Mouse (Mus musculus): ENCODE results near the gene Hilpda.

Hilpda gene

DNA sequence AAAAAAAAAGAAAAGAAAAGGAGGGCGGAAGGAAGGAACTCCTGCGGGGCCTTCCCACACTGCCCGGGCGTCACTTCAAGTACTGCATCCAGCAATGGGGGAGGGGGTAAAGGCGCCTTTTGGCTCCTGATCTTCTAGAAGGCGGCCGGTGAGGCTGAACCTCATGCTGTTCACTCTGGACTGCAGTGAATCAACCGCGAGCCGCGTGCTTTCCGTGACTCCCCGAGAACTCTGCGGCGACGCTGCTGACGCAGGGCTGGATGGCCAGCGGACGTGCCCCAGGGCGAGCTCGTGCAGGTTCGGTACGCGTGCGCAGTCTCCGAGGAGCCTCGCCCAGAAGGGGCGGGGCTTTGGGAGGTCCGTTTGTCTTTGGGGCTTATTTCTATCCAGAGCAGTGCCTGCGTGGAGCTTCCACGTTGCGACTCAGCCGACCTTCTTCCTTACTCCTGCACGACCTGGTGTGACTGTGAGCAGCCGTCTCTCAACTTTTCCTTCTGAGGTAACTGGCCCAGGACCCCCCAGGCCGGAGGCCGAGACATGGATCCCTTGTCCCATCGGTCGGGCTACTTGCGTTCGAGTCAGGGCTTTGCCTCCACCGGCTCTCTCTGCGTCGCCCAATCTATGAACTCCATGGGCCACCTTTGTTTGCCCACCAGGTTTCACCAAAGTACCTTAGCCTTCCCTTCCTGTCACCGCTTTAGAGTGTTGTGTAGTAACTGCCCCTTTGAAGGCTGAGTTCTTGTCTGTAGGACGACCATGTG lies at the start of gene Hilpda:
Gene Hilpda, plus strand, starts transcription at position 177 of the 761 bp plus-strand sequence.
- in situ Hi-C loops (cut with MboI, MseI) = loop anchor here in 1 of 2 experiments (5.0 kb wide), 1 partner anchor 65 kb away; no protein-coding TSS in a partner anchor

DNA sequence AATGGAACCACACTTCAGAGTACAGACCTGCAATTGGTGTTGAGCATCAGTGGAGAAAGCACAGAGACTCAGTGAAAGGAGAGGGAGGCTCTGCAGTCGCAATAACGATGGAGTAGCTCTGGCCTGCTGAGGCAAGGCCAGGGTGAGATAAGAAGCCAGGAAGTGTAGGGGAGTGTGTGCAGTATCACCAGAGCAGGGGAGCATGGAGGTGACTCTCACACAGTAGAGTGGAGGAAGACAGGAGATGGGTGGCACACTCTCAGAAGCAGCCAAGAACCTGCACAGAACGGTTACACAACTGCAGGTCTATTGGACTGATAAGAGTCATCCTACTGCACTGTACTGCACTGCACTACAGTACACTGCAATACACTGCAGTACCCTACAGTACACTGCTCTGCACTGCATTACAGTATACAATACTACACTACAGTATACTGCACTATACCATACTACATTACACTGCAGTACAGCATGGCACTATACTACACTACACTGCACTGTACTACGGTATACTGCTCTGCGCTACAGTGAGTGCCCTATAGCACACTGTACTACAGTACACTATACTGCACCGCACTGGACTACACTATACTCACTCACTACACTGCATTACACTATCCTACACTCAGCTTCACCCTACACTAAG lies 42.9 kb upstream of the Hilpda start:
- in situ Hi-C loops (cut with MboI, MseI) = no loop called here

DNA sequence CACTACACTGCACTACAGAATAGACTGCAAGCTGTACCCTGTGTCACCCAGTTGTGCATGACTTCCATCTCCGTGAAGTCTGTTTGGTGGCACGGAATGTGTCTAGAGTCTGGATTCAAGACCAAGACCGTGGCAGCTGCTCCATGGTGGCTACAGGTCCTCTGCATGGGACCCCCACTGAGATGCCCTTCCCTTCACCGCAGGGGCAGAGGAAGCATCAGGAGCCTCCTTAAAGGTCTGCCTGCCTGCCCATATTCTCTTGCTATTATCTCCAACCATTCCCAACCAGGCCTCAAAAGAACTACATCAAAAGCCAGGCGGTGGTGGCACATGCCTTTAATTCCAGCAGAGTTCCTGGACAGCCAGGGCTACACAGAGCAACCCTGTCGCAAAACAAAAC lies 41.9 kb upstream of the Hilpda start:
- in situ Hi-C loops (cut with MboI, MseI) = no loop called here

DNA sequence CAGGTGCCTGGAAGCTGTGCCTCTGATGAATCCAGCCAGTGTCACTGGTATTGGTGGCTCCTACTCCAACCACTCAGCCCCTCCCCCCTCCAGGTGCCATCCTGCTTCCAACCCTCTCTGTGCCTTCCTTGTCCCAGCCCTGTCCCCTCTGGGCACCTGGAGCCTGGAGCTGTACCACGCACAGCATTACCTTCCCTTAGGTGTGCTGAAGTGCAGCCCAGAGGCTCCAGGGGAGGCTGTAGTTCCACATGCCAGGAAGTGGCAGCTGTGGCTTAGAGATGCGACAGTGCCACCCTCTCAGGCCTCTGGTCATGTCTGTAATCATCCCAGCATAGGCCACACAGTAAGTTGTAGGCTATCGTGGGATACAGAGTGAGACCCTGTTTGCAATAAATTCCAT lies 40.5 kb upstream of the Hilpda start:
- in situ Hi-C loops (cut with MboI, MseI) = no loop called here

DNA sequence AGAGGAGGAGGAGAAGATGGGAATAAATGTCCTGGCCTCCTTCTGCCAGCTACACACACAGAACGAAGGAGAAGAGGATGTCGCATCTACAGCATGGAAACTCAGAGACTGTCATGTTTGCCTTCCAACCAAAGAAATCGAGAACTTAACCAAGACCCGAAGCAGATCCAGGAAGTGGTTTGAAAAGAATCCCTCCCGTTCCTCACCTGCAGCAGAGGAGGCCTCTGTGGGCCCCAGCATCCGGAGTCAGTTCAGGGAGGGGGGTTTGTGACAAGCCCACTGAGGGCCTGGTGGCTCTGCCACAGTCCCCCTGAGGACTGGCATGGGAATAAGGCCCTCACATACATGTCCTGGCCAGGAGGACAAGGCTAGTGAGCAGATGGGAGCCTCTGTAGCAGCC lies 40.0 kb upstream of the Hilpda start:
- in situ Hi-C loops (cut with MboI, MseI) = no loop called here

DNA sequence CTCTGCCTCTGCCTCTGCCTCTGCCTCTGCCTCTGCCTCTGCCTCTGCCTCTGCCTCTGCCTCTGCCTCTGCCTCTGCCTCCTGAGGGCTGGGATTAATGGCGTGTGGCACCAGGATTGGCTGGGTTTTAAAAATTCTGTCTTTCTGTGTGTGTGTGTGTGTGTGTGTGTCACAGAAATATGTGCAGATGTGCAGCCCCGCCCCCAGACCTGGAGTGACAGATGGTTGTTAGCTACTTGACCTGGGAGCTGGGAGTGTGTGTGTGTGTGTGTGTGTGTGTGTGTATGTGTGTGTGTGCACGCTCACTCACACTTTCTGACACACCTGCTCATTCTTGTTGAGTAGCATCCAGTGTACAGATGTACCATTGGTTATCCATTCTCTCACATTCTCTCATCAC lies 38.6 kb upstream of the Hilpda start:
- in situ Hi-C loops (cut with MboI, MseI) = no loop called here

DNA sequence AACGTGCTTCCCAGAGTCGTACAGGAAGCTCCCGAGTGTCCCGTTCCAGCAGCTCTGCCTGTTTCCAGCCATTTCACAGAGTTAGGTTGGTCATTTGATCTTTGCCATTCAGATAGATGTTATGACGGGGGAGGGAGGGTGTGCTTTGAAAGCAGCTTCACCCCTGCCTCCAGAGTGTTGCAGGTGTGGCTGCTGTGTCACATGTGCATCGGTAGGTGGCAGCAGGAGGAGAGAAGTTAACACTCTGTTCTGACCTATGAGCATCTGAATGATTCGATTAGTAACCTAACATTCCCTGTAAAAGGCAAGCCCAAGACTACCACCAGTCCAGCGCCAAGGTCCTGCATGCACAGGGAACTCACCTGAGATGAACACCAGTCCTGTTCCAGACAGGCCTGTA lies 38.0 kb upstream of the Hilpda start:
- in situ Hi-C loops (cut with MboI, MseI) = no loop called here

DNA sequence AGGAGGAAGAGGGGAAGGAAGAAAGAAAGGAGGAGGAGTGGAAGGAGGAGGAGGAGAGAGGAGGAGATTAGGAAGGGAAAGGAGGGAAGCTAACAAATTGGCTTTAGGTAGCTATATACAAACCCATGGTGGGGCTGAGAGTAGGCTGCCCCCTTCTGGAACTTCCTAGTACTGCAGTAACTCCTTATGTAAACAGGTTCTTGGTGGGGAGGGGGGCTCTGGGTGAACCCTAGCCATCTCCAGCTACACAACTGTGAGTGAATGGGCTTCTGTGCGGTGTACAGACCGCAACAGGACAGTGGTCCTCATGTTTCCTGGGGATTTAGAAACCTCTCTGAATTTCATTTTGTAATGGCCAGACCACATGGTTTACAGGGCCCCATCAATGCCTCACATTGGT lies 31.5 kb upstream of the Hilpda start:
- in situ Hi-C loops (cut with MboI, MseI) = loop anchor here (5.0 kb wide), 1 partner anchor 36 kb away; the partner anchor contains the start of gene Fam71f2 (in 2 of the 2)

DNA sequence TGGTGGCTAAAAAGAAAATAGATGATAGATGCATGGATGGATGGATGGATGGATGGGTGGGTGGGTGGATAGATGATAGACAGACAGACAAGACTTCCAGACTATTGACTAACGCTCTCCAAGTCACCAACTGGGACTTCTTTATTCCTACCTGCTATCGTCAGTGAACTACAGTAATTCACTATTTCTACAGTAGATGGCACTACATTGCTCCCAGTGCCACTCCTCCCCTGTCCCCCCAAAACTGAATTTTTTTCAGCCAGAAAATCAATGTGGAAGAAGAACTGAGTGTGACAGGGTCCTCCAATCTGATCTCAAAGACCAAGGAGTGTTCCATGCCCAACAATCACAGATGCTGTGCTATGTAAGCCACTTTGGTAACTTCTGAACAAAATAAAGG lies 30.6 kb upstream of the Hilpda start:
- in situ Hi-C loops (cut with MboI, MseI) = loop anchor here (5.0 kb wide), 1 partner anchor 36 kb away; the partner anchor contains the start of gene Fam71f2 (in 2 of the 2)

DNA sequence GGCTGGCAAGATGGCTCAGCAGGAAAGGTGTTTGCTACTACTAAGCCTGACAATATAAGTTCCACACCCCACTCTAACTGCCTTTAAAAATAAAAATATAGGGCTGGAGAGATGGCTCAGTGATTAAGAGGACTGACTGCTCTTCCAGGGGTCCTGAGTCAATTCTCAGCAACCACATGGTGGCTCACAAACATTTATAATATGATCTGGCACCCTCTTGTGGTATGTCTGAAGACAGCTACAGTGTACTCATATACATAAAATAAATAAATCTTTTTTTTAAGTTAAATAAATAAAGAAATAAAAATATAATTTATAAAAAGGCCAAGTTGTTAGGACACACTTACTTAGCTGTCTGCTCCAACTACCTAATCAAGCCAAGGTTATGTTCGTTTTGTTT lies 30.0 kb upstream of the Hilpda start:
- in situ Hi-C loops (cut with MboI, MseI) = loop anchor here (5.0 kb wide), 1 partner anchor 35 kb away; the partner anchor contains the start of gene Fam71f2 (in 2 of the 2)

DNA sequence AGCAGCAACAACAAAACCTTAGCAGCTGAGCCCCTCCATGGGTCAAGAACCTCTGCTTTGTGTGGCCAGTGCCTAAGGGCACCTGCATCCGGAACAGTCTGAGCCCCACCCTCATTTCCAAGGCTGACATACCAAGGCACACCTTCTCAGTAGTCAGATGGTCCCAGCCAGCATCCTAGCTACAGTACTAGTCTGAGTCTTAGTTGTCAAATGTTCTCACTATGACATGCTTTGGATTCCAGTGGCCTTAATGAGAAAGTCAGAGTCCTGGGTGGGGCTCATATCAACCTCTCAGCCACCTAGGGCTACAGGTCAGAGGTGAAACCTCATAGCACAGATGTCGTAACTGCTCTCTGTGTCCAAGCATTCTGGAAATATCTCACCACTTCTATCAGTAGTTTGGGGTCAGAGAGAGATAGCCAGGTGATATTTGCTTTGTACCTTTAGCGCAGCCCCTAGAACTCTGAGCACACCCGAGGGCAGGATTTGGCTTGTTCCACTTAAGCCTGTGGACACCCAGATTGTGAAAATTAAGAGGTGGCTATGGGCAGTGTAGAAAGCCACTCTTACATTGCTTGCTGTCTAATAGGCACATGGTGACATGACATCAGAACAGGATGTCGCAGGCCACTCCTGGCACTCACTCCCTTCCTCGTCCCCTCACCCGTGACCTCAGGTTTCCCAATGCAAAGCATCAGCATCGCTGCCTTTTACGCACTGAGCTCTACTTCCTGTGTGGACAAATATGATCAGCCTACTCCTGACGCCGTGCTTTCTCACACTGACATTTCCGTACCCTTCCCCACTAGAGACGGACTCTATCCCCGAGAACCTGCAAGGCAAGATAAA lies 26.8 kb upstream of the Hilpda start:
- in situ Hi-C loops (cut with MboI, MseI) = no loop called here

DNA sequence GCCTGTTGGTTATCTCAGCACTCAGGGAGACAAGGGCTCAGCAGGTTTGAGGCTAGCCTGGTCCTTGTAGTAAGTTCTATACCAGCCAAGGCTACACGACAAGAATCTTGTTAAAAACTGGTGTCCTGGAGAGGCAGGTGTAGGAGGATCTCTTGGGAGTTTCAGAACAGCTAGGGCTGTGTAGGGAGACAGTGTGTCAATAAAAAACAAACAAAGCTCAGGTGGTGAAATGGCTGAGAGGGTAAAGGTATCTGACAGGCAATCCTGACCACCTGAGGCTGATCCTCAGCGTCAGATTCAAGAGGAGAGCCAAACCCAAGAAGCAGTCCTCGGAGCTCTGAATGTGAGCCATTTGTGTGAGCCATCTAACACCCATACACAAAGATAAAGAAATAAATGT lies 26.1 kb upstream of the Hilpda start:
- in situ Hi-C loops (cut with MboI, MseI) = no loop called here

DNA sequence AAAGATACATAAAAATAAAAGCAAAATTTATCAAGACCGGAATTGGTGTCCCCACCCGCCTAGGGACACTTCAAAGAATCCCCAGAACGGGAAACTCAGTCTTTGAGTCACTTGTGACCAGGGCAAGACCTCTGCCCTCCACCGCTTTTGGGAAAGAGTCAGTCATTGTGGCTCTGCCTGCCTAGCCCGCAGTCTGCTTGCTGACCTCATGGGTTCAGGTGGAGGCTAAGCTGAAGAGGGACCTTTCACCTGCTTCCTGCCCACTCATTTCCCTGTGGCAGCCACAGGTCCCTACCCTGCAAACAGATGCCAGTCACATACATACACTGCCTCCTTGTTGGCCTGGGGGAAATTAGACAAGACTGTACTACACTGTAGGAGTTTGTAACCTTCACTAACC lies 25.7 kb upstream of the Hilpda start:
- in situ Hi-C loops (cut with MboI, MseI) = no loop called here

DNA sequence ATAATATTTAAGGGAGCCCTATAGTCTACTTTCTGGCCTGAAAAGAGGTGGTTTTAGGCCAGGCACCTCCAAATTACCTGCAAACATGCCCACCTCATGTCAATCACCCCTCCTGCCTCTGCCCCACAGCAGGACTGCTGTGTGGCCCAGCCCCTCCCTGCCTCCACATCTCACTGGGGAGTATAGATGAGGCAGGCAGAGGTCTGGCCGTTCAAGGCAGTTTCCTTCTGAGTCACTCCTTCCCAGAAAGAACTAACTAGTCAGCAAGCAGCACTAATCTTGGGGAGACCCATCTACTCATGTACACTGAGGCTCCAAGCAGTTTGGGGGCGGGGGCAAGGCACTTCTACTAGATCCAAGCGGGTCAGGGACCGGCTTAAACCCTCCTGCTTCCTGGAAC lies 25.2 kb upstream of the Hilpda start:
- in situ Hi-C loops (cut with MboI, MseI) = no loop called here

DNA sequence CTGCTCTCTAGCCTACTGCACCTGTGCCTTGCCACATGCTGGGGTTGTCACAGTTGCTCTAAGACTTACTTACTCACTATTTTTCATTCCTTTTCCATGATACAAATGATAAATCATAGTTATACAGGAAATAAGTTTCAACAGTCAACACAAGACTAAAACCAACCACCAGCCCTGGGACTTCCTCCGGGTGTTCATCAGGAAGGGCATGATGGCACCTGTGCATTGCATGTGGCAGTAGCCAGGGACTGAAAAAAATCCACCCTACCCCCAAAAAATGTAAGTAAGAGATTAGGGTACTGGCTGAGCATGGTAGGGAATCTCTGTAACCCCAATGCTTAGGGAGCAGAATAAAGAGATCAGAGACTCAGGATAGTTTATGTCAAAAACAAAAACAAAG lies 12.9 kb upstream of the Hilpda start:
- in situ Hi-C loops (cut with MboI, MseI) = no loop called here

DNA sequence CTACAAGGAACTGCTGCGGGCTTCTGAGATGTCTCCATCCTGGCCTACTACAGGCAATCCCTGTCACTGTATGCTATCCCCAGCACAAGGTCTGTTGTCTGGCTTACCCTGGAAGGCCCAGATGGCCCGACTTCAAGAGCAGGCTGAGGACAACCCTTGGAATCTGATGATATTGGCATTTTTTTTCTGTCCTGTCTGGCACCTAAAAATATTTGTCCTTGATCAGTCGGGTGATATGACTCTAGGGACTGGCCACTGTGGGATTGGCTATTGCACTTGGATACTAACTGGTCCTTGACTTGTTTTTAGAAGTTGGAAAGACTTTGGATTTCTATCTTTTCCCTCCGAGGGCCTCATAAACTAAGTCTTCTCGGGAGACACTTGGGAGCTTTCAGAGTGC lies 10.5 kb upstream of the Hilpda start:
- in situ Hi-C loops (cut with MboI, MseI) = no loop called here

DNA sequence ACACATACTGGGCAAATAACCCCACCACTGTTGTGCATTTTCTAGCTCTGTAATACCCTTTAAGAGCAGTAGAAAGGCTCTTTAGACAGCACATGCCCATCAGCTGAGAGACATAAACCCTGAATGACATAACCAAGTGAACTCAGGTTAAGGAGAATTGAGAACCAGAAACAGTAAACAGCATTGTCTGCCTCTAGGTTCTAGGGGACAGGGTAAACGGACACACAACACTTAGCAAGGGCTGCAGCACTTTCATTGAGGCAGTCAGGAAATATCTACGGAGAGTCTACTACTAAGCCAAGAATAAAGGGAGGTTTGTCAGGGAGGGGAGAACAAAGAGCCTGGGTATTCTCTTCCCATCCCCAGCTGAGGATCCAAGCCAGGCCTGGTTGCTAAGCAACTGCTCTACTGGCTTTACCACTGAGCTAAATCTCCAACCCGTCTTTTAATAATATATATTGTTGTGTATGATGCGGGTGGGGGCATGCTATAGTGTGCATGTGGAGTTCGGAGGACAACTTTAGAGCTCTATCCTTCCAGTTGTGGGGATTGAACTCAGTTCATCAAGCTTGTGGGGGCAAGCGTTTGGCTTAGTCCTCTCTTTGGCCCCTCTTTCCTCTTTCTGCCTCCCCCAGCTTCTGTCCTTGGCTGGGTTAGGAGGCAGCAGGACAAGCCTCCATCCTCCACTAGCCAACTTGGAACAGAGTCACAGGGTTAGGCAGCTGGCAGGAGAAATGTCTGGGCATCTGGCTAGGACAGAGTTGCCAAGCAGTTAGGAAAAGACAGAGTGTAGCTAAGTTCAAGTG lies 8.4 kb upstream of the Hilpda start:
- in situ Hi-C loops (cut with MboI, MseI) = no loop called here

DNA sequence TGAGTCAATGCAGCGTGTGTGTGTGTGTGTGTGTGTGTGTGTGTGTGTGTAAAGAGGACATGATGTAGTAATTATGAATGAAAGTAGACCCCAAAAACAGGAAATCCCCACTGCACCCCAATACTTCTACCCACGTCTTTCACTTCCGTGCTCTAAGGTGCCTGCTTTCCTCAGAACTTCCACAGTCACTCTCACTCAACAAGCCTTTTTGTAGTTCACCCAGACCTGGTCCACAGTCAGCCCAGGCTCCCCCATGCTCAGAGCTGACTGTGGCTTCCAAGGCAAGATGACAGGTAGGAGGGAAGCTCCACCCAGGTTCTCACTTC lies 7.9 kb upstream of the Hilpda start:
- in situ Hi-C loops (cut with MboI, MseI) = no loop called here

DNA sequence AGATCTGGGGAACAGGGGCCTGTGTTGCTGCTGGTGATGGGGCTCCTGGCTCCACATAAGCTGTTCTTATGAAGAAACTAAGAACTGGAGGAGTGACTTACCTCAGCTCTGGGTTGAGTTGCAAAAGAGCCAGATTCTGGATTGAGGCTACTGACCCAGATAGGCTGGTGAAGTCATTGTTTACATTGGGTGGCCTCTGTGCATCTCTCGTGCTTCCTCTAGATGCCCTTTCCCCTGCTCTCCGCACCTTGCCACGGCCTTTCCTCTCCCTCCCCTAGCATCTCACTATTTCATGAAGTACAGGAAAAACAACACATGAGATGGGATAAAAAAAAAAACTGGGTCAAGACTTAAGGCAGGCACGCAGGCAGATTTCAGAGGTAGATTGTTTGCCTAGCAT lies 5.4 kb upstream of the Hilpda start:
- in situ Hi-C loops (cut with MboI, MseI) = no loop called here

DNA sequence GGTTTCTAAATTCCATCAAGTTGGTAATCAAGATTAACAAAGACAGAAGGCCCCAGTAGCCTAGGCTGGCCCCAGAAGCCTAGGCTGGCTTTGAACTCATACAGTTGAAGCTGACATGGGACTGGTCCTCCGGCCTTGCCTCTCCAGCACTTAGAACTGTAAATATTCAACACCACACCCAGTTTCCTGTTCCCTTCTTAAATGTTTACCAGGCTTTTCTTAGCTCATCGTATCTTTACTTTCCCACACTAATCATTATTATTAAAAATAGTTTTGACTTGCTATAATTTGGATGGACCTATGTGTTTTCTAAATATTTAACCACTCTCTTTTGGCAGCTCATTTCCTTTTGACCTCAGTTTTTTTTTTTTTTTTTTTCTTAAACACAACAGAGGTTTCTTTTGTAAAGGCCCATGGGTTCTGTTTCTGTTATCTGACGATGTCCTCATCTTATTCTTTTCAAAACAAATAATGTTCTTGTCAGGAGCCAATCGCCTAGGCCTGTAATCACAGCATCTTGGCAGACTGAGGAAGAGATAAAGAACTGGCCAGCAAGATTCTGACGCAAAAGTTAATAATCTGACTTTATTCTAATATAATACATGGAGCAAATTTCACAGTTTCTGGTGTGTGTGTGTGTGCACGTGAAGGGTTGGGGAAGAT lies 3.2 kb upstream of the Hilpda start:
- in situ Hi-C loops (cut with MboI, MseI) = no loop called here

DNA sequence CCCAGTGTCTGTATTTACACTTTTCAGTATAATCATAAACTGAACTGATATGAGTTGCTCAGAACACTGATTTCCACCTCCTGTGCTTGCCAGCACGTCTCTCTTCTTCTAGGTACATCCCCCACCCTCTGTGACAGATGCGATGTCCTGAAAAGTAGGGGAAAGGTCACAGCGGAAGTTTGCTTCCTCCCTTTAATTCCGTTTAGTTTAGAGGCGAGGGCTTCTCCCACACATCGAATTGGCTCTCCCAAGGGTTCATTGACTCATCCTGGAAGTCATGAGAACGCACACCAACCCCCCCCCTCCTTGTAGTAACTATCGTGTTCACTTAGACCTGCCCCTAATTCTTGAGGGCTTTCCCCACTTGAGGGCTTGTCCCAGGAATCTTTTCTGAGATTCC lies 1.3 kb upstream of the Hilpda start:
- in situ Hi-C loops (cut with MboI, MseI) = loop anchor here in 1 of 2 experiments (5.0 kb wide), 1 partner anchor 64 kb away; no protein-coding TSS in a partner anchor
